Mouse (Mus musculus) liver, embryonic 18 days (tissue): ENCODE measurements around the gene Gzma. TPM values are rescaled to one million over a fixed set of nuclear protein-coding genes. Genes with fewer than 3 reads are reported as not detected.

ENCODE experiments used
- polyA plus RNA-seq: library from polyadenylated mRNA; depleted of rRNA; stranded (reverse); fragments of >200 nt; gene quantifications from 2 replicates; pipeline ENCODE4 v1.2.3, GENCODE M21; 2012; rRNA removed

Gene Gzma
- polyA plus RNA-seq: 5.6 and 10.6 TPM in 2 replicates

GRCm38 (mm10) chr13:113100879-113101278 lies at the start of gene Gzma:
TSS of gene Gzma (minus strand) at chr13:113100981.

GRCm38 (mm10) chr13:113046211-113046883 lies 54.4 kb downstream of the Gzma start, which contains the start of gene Gpx8:
TSS of gene Gpx8 (minus strand) at chr13:113046410.

Other genes with a start within 250 kb of the Gzma start
- gene Mtrex, start 173.6 kb downstream of the Gzma start, polyA plus RNA-seq: 12.5 and 12.9 TPM in 2 replicates
- gene Dhx29, start 173.5 kb downstream of the Gzma start, polyA plus RNA-seq: 2.2 TPM in 2 replicates
- 1.0 and 1.1 TPM in 2 replicates for gene Ccno, start 113.2 kb downstream of the Gzma start, polyA plus RNA-seq
- not detected in 2 replicates for gene Mcidas, start 107.1 kb downstream of the Gzma start, polyA plus RNA-seq
- not detected in 2 replicates for gene Cdc20b, start 65.9 kb downstream of the Gzma start, polyA plus RNA-seq
- gene Gpx8, start 54.6 kb downstream of the Gzma start, polyA plus RNA-seq: 3.0 and 3.3 TPM in 2 replicates
- 0.19 and 0.40 TPM in 2 replicates for gene Esm1, start 108.7 kb upstream of the Gzma start, polyA plus RNA-seq
- not detected in 2 replicates for gene Gzmk, start 124.9 kb upstream of the Gzma start, polyA plus RNA-seq
- 0.28 and 0.30 TPM in 2 replicates for gene BC067074, start 192.2 kb upstream of the Gzma start, polyA plus RNA-seq